Mouse (Mus musculus) spleen, postnatal 36 days (tissue): ENCODE data around the gene A930033H14Rik.

ENCODE experiments used
- DNase-seq, 2 experiments: peaks; one replicate each; pipeline ENCODE4 v3.0.0; 2022; ENCODE audit warnings: low spot score in 2 of 2, mixed read lengths in 1 of 2

A930033H14Rik gene

DNA sequence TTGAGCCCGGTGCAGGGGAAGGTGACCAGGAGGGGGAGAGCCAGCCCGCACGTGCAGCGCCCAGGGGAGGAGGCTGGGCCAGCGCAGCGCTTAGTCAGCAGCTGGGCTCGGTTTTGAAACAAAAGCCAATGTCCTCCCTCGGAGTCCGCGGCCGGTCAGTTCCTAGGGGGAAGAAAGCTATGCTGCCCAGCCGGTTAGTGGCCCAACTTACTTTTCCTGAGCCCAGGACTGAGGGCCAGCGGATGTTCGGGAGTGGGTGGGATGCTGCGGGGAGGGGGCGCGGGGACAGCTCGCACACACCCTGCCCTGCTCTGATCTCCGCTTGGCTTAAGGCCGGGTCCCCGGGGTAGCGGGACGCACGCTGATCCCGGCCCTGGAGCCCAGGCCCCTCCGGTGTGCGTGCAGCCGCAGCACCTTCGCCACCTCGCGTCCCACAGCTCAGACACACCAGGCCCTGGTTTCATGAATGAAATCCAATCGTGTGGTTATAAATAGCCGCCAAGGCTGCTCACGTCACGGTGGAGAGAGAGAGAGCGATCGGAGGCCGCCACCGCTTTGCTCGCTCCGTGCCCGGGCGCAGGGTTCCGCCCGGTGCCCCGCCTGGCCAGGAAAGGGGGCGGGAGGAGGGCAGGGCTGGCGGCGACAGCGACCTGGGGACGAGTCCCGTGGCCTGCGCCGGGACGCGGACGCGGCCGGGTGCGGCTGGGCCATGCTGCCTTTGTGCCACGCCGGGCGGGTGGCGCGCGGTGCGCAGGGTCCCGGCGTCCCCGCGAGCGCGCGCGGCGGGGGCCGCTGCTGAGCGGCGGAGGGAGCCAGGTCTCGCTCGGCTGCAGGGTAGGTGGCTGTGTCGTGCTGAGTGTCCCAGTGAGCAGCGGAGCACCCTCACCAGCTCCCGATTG, at the start of gene A930033H14Rik:
Gene A930033H14Rik, minus strand, starts transcription at position 557 of the 899 bp plus-strand sequence.
- DNase-seq, result peak; percentile 69 to 75

DNA sequence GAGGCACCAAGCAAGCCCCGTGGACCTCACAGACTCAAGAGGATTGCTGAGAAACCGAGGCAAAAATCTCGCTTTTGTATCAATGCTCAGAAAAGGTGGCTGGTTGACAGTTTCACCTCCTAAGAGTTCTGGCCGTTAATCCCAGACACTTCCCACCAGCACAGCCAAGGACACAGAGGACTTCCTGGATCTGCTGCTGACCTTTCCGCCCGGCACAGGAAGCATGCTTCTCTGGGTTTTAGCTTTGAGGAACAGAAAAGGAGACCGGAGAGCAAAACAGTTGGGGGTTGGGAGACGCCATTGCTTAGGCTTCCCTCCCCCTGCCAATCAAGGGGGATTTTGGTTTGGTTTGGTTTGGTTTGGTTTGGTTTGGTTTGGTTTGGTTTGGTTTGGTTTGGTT, 47.0 kb upstream of the A930033H14Rik start:
- DNase-seq, result no peak

DNA sequence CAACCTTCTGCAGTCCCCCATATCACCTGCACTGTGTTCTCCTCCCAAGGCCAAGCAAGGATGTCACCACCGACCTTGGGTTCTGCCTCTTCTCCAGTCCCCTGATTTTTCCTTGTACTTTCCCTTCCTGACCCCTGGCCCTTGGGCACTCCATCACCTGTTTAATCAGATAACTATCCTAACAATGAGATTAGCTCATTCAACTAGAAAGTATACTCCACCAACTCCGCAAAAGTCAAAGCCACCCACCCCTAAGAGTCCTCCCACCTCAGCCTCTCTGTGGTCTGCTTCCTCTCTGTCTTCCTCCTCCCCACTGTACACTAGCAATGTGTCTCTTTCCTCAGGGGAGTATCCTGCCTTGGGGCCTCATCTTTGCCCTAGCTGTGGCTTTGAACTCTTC, 46.3 kb upstream of the A930033H14Rik start:
- no peak for DNase-seq

DNA sequence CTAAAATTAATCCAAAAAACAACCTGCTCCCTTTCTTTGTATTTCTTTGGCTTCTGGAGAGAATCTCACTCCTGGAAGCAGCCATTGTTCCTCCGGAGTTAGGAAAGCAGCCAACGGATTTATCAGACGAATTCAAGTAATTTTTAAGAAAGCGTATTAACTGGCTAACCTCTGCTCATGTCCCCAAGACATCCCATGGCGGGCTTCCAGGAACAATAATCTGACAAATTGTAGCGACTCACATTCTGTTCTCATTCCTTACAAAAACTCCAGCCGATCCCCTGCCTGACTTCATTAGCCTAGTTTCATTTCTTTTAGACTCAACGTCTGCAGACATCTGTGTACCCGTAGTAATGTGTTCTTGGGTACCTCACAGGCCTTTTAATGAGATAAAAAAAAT, 45.7 kb upstream of the A930033H14Rik start:
- no peak for DNase-seq

DNA sequence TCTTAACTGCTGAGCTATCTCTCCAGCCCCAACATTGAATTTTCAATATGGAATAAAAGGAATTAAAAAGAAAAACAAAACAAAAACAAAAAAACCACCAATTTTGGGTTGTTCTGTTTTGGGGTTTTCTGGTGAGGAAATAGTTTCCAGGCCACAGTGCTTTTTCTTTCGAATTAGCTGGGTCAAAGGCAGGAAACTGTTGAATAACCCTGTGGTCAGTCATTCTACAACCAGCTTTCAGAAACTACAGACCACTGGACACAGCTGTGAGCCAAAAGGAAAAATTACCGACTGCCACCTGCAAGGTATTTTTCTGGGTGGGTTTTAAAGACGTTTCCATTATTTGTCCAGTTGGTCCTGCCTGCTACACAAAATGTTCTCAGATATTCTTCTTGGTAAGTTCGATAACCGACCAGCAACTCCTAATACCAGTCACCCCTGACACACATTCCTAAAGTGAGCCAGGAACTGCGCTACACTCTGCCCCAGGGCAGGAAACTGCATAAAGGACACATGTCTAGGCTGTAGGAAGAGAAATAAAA, 44.8 kb upstream of the A930033H14Rik start:
- DNase-seq, result no peak

DNA sequence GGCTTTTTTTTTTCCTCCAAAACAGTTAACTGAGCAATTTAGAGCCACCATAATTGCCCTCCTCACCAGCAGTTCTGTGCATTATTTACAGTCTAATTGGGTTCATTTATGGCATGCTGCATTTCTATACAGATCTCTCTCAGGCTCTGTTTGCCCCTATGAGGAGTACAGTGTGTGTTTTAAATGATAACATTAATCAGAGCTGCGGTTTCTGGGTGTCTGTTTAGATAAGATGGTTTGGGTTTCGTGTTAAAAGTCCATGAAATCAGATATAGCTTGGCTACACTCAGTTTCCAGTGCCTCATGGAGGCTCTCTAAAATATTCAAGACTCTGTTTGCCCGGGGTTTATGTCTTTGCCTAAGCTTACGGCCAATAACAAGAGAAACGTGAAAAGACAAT, 42.7 kb upstream of the A930033H14Rik start:
- DNase-seq, result no peak

DNA sequence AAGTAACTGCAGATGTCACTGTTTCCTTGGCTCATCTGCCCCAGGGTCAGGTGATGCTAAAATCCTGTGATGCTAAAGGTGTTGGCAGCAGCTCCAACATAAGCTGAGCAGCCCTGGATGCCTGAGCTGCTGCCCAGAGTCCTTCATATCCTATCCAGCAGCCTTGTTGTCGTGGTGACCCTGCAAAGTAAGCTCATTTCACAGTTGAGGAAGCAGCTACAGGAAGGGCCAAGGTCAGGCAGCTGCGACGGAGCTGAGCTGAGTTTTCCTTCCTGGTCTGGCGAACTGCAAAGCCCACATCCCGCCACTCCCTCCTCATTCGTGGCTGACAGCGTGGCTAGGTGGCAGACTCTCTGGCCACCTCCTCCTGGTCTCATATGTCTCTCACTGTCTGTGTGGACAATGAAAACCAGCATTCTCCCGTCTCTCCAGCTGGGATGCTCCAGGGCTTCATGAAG, 41.5 kb upstream of the A930033H14Rik start:
- DNase-seq, result peak; percentile 82

DNA sequence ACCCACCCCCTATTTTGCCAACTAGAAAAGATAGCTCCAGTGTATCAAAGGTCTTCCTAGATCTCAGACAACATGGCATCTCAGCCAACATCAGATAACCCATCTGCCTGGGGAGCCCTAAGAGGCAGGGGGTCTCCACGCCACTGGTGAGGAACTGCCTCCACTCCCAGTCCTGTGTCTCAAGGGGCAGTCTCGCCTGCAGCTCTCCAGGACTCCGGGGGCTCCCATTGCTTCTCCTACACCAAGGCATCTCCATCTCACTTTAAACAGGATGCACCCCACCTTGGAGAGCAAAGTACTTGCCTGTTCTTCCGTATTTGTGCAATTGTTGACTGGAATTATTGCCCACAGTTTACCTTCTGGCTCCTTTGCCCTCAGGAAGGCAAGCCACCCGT, 40.8 kb upstream of the A930033H14Rik start:
- DNase-seq, result no peak

DNA sequence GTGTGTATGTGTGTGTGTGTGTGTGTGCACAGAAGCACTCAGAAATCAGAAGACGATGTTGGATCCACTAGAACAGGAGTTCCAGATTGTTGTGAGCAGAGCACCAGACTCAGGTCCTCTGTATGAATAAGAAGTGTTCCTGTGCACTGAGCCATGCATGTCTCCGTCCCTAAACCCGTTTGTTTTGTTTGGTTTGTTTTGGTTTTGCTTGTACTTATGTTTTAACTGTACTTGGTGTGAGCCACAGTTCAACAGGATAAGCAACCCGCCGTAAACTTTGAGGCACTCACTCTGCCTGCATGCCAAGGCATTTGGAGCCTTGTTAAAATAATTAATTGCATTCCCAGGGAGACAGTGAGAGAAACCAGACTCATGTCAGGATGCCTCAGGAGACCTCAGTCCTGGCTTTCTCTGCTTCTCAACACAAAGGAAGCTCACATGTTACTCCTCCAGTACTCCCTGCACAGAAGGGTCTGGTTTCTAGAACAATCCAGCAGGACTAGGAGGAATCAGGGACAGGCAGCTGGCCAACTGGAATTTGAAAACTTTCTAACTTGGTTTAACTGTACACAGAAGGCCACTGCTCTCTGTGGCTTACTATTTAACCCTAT, 40.3 kb upstream of the A930033H14Rik start:
- DNase-seq, result peak in 1 of 2 experiments; percentile 31

DNA sequence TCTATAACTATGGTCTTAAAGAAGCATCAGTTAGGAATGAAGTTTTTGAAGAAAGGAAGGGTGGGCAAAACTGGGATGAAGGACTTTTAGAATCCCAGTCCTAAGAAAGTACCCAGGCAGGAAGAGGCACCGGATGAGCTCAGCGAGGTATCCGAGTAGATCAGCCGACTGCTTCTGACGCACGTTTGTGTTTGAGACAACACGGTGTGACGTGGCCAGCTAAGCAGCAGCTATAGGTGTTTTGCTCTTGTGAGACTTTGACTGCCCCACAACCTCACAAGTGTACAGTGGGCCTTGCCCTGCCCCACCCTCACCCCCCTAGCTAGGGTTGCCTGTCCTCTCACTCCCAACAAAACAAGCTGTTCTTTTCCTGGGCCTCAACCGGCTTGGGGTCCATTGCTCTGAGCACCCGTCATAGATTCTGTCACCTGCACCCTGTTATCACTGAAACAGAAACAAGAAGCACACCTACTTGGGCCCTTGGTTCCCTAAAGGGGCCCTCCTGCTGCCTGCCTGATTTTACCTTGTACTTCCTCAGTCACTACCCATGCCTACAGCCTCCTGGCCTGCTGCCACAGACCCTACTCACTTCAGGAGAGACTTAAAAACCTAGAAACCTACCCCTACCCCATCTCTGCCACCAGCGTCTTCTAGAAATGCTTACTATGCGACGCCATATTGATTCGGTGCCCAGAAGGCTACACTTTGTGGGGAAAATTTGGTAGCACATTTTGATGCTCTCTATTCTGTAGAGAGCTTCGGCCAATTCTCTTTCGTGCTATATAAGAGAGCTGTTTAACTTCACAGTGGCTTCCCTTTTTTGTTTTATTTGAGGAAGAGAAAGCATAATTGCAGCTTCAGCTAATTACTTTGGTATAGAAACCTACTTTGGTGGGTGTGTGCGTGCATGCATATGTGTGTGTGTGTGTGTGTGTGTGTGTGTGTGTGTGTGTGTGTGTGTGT, 39.5 kb upstream of the A930033H14Rik start:
- peak; percentile 69 to 71 for DNase-seq

DNA sequence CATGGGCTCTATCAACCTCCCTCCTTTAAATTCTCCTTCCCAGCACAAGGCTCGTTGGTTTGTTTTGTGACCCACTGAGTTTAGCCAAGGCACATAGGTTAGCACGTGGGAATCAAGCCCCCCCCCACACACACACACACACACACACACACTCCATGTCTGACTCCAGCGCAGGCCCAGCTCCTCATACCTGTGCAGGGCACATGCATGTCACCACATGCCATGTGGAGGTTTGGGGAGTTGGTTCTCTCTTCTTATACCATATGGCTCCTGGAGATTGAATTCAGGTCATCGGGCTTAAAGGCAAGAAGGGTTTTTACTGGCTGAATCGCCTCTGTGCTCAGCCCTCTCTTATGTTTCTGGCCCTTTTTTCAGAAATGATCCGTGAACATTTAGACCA, 38.4 kb upstream of the A930033H14Rik start:
- no peak for DNase-seq

DNA sequence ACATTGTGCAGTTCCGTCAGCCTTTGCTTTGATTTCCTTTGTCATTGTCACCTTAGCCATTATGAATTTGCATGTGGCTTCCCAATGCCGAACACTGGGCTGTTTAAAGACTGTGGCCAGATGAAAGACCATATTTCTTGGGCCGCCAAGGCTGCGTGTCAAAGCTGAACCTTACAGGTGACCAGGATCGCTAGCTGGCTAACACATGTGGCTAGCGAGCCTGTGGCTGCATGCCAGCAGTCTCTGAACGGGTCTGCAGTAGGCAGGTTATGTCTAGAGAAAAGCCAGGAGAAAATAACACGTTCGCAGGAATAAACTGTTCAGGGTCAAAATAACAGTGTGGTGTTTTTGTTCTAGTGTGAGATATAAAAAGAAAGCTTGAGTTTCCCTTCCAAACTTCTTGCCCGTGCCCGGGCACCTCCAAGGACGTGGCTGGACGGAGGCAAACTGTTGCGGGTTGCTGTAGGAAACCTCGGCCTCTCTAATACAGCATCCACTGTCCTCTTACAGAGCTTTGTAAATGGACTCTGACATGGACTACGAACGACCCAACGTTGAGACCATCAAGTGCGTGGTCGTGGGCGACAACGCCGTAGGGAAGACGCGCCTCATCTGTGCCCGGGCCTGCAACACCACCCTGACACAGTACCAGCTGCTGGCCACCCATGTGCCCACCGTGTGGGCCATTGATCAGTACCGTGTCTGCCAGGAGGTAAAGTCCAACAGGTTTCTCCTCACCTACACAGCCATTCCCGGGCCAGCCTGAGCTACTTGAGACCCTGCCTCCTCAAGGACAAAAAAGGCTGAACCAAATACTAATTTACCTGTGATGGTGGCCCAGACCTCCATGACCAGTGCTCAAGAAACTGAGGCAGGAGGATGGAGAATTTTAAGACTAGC, 35.6 kb upstream of the A930033H14Rik start:
- DNase-seq, result peak in 1 of 2 experiments; percentile 35

DNA sequence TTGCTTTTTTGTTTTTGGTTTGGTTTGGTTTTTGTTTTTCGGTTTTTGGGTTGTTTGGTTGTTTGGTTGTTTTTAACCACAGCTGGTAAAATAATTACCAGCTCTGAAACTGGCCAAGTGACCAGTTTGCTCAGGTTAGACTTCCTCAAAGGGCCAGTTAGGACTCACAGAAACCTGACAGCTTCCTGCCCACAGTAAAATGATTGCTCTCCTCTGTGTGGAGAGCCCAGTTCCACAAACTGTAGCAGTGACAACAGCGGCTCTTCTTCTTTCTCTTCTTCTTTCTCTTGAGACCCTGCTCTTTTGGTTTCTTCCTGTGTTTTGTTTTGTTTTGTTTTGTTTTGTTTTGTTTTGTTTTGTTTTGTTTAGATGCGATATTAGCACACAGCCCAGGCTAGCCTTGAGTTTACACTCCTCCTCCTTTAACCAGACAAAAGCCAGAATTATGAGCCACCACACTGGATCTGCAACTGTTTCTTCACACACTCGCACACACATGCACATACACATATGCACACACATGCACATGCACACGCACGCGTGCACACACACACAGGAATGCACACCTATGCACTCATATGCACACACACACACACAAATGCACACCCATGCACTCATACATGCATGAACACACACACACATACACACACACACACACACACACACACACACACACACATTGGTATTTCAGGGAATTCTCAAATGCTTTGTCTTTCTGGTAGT, 34.6 kb upstream of the A930033H14Rik start:
- DNase-seq, result peak; percentile 41 to 45

DNA sequence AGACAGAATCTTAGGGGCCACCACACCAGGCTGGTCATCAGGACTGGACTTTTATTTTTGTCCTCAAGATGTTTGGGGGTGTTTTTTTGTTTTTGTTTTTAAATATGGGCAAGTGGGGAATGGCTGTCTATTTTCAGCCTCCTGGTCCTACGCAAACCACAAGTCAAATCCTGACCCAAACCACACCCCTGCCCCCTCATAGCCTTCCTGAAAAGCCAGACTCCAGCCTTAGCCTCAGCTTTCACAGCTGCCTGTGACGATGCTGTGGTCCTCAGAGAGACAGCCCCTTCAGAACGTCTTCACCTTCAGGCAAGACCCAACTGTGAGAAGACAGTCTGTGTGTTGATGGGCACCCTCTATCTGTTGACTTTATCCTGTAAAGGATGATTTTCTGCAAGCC, 33.9 kb upstream of the A930033H14Rik start:
- DNase-seq, result peak in 1 of 2 experiments; percentile 20

DNA sequence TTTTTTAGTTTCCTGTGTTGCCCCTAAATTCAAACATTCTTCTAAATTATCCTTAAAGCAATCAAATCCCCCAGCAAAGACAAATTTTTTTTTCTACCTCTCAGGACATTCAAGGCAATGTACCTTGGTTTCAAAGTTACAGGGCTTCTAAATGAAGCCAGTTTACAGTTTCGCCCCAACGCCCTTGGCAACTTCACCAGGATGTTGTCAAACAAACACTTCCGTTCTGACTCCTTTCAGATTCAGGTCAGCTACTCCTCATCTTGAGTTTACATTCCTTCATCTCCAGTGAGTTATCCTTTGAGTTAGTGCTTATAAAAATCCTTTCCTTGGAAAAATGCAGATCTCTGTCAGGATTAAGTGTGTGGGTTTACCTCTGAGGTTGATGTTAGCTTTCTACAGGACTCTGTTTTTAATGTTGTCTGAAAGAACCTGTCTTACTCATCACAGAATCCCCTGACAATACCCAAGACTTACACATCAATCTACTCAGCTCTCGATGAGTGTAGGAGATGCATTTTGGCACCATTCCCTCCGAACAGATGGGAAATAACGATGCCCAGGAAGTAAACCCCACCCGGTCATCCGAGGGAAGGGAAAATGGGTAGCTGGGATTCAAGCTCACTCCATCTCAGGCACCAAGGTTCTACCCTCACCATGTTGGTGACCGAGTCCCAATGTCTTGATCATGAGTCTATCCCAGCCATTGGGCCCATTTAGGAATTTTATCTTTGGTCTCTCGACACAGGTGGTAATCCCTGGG, 33.2 kb upstream of the A930033H14Rik start:
- DNase-seq, result peak in 1 of 2 experiments; percentile 32

DNA sequence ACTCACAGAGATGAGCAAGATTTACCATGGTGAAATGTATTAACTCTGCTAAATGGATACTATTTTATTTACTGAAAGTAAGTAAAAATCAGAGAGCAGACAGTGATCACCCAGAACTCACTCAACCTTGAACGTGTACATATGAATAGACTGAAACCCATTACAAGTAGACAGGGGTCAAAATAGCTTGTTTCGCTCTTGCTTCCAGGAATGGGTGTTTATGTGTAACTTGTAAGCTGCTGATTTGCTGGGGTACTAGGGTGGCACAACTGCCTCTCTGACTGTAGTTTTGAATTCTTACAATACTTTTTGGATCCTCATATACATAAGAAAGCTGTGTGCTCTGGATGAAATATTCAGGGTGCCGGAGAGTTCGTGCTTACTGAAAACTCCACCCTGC, 32.3 kb upstream of the A930033H14Rik start:
- DNase-seq, result no peak

DNA sequence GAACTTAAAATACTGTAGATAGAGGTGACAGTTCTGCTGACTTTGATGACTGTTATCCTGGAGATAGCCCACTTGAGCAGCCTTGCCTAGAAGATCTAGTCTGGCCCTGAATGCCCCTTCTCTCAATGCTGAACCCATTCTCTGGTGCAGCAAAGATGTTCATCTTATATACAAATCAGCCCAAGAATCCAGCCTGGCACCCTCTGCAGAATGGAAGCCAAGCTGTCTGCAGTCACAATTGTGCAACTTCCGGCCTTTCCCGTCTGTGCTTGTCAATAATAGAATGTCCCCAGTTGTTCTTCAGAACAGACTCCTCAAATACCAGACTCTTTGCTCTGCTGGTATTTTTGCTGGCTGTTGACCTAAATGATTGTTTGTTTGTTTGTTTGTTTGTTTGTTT, 27.6 kb upstream of the A930033H14Rik start:
- no peak for DNase-seq

DNA sequence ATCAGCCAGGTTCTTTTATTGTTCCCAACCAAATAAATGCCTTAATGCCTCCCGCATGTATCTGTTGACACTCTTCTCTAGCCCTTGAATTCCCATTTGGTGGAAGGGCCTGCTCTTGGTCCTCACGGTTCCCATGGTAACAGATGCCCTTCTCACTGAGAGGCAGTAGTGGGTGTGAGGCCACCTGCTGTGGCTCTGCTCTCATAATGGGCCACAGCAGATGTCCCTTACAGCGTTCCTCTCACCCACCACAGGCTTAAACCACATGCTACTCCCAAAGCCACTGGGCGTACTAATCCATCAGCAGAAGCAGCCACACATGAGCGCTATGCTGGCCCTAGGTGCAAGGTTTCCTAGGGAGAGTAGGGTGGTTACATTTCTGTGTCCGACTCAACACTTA, 25.4 kb upstream of the A930033H14Rik start:
- DNase-seq, result no peak

DNA sequence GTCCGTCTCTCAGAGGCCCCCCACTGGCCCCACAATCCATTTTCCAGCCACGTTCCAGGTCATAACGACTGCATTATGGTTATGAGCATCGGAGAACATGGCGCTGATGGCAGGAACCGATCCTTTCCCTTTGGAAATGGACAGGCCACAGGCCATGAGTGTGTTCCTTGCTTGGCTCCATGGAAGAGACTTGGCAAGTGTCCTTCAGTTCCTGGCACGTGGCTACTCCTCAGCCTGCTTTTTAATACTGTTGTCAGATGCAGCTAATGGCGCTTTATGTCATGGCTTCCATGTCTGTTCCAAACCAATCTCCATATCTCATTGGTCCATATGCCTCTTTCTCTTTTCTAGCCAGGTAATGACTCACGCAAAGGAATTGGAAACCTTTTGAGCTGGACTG, 24.9 kb upstream of the A930033H14Rik start:
- DNase-seq, result no peak
